Mouse (Mus musculus) limb, embryonic 11.5 days (tissue): ENCODE results near the gene Llgl1. TPM values are rescaled to one million over a fixed set of nuclear protein-coding genes. Genes with fewer than 3 reads are reported as not detected.
A peak's percentile ranks its signal among the peaks of the same experiment; 100 is the strongest.

Source experiments
- ATAC-seq: fragments of 200-750 bp; cut with Nextera tagmentation; 2 replicates; pipeline ENCODE4 v1.8.0; 2017; ENCODE audit warnings: low read depth; ENCODE audit not compliant: insufficient number of reproducible peaks, low FRiP score, low TSS enrichment
- DNase-seq: peaks from one replicate; pipeline ENCODE4 v3.0.0-alpha.2; 2015; ENCODE audit warnings: low spot score
- H3K27ac ChIP-seq: fragments of 300-500 bp; sonication (generic); replicated peaks from 2 replicates; pipeline ENCODE4 v1.5.1; 2014; ENCODE audit warnings: low read depth, mild to moderate bottlenecking, low read length
- H3K27me3 ChIP-seq: fragments of 300-500 bp; sonication (generic); 2 replicates; pipeline ENCODE4 v1.6.1; 2014; ENCODE audit warnings: mild to moderate bottlenecking, low read length, mixed read lengths; ENCODE audit not compliant: control insufficient read depth, insufficient read depth
- H3K36me3 ChIP-seq: fragments of 300-500 bp; sonication (generic); 2 replicates; pipeline ENCODE4 v1.6.1; 2014; ENCODE audit warnings: mild to moderate bottlenecking, low read length, moderate library complexity, mixed read lengths; ENCODE audit not compliant: control insufficient read depth, insufficient read depth
- H3K4me1 ChIP-seq: fragments of 300-500 bp; sonication (generic); 2 replicates; pipeline ENCODE4 v1.6.1; 2014; ENCODE audit warnings: low read length, mixed read lengths; ENCODE audit not compliant: control insufficient read depth, insufficient read depth
- H3K4me2 ChIP-seq: fragments of 300-500 bp; sonication (generic); 2 replicates; pipeline ENCODE4 v1.6.1; 2014; ENCODE audit warnings: low read depth, mild to moderate bottlenecking, moderate library complexity; ENCODE audit not compliant: severe bottlenecking
- H3K4me3 ChIP-seq: fragments of 300-500 bp; sonication (generic); 2 replicates; pipeline ENCODE4 v1.5.1; 2014; ENCODE audit warnings: low read depth, low read length
- H3K9ac ChIP-seq: fragments of 300-500 bp; sonication (generic); 2 replicates; pipeline ENCODE4 v1.6.1; 2014; ENCODE audit warnings: mild to moderate bottlenecking, low read length
- H3K9me3 ChIP-seq: fragments of 300-500 bp; sonication (generic); 2 replicates; pipeline ENCODE4 v1.6.1; 2016; ENCODE audit warnings: low read length; ENCODE audit not compliant: control insufficient read depth
- WGBS: fragments of 180-500 bp; shearing (Covaris S2); extraction: QIAGEN DNeasy Blood & Tissue Kit; methylation state at CpG from one replicate; pipeline ENCODE4 v1.1.7; 2014; 5-methylcytosine and 5-hydroxymethylcytosine counted together
- polyA plus RNA-seq: library from polyadenylated mRNA; unstranded; fragments of >200 nt; fragmentation: Nextera tagmentation; extraction: Ambion mirVana; gene quantifications from 2 replicates; pipeline ENCODE4 v1.2.1, GENCODE M21; 2014

The Llgl1 gene
- polyA plus RNA-seq, result 98.5 and 102 TPM in 2 replicates

GRCm38 (mm10) chr11:60699524-60700075, at the start of gene Llgl1:
Gene Llgl1 (plus strand): TSS chr11:60699723.
- ATAC-seq, result peak; percentile 85
- Histone ChIP-seq H3K27ac (peak within 1 kb of the TSS; percentile 83), H3K4me3 (peak within 1 kb of the TSS; percentile 83), H3K9me3 (no peaks in the 10 kb centered on the region), H3K9ac (peak within 1 kb of the TSS; percentile 94), H3K4me2 (peak within 1 kb of the TSS; percentile 78), H3K4me1 (peaks cover 10% of the 10 kb centered on the region), H3K36me3 (0 out of 2 replicates have a peak, but pooled peaks cover 2% of the 10 kb centered on the region), H3K27me3 (no peaks in the 10 kb centered on the region)
- peak; percentile 98 for DNase-seq
- under 1% methylated on average over 55 of the region's 73 CpGs for WGBS

GRCm38 (mm10) chr11:60696165-60696564, 3.4 kb upstream of the Llgl1 start:
- Histone ChIP-seq H3K4me3 (no peak overlapping the region), H3K27me3 (no peaks in the 10 kb centered on the region), H3K4me2 (no peak overlapping the region), H3K36me3 (no peaks in the 10 kb centered on the region), H3K9ac (no peak overlapping the region), H3K9me3 (no peaks in the 10 kb centered on the region), H3K27ac (no peak overlapping the region), H3K4me1 (peaks cover 5% of the 10 kb centered on the region)
- DNase-seq, result no peak
- 61% methylated on average over 1 of the region's 1 CpGs for WGBS
- ATAC-seq, result no peak

- no peak for DNase-seq
- H3K27ac ChIP-seq, result no peak overlapping the region
- 76% methylated on average over 2 of the region's 2 CpGs for WGBS
Observed at GRCm38 (mm10) chr11:60697561-60697960, 2.0 kb upstream of the Llgl1 start.

GRCm38 (mm10) chr11:60698806-60699523, 558 bp upstream of the Llgl1 start:
- ATAC-seq, result peak; percentile 54
- H3K9me3 ChIP-seq, result no peaks in the 10 kb centered on the region

More at GRCm38 (mm10) chr11:60697561-60697960, 2.0 kb upstream of the Llgl1 start:
- Histone ChIP-seq H3K9ac (no peak overlapping the region), H3K36me3 (no peaks in the 10 kb centered on the region), H3K9me3 (no peaks in the 10 kb centered on the region), H3K27me3 (no peaks in the 10 kb centered on the region), H3K4me1 (peaks cover 6% of the 10 kb centered on the region), H3K4me3 (no peak overlapping the region), H3K4me2 (no peak overlapping the region)
- no peak for ATAC-seq

GRCm38 (mm10) chr11:60700320-60701185, 1.0 kb downstream of the Llgl1 start:
- peak overlapping the region; percentile 83 for H3K4me3 ChIP-seq
- WGBS, result 32% methylated on average over 12 of the region's 12 CpGs
- peaks cover 10% of the 10 kb centered on the region for H3K4me1 ChIP-seq
- H3K4me2 ChIP-seq, result peak overlapping the region; percentile 78
- peaks cover 5% of the 10 kb centered on the region; the same call in 1 of the 2 replicates for H3K36me3 ChIP-seq
- H3K9me3 ChIP-seq, result no peaks in the 10 kb centered on the region
- H3K27me3 ChIP-seq, result no peaks in the 10 kb centered on the region
- DNase-seq, result peak; percentile 38
- no peak for ATAC-seq
- H3K27ac ChIP-seq, result no peak overlapping the region
- H3K9ac ChIP-seq, result peak overlapping the region; percentile 94

More at GRCm38 (mm10) chr11:60698806-60699523, 558 bp upstream of the Llgl1 start:
- no peaks in the 10 kb centered on the region for H3K27me3 ChIP-seq
- H3K4me1 ChIP-seq, result peaks cover 10% of the 10 kb centered on the region
- H3K4me2 ChIP-seq, result peak overlapping the region; percentile 78
- H3K36me3 ChIP-seq, result no peaks in the 10 kb centered on the region
- H3K27ac ChIP-seq, result peak overlapping the region; percentile 83
- 6% methylated on average over 22 of the region's 22 CpGs for WGBS
- peak; percentile 88 for DNase-seq
- peak overlapping the region; percentile 83 for H3K4me3 ChIP-seq
- H3K9ac ChIP-seq, result peak overlapping the region; percentile 94

- no peak overlapping the region for H3K9ac ChIP-seq
- no peak overlapping the region for H3K27ac ChIP-seq
- 87% methylated on average over 3 of the region's 4 CpGs for WGBS
- H3K27me3 ChIP-seq, result no peaks in the 10 kb centered on the region
- ATAC-seq, result no peak
- peaks cover 10% of the 10 kb centered on the region for H3K4me1 ChIP-seq
- peaks cover 13% of the 10 kb centered on the region for H3K36me3 ChIP-seq
- no peak for DNase-seq
- no peak overlapping the region for H3K4me2 ChIP-seq
- no peak overlapping the region for H3K4me3 ChIP-seq
- no peaks in the 10 kb centered on the region for H3K9me3 ChIP-seq
Observed at GRCm38 (mm10) chr11:60701611-60702010, 2.1 kb downstream of the Llgl1 start.

- Histone ChIP-seq H3K9me3 (no peaks in the 10 kb centered on the region), H3K27me3 (no peaks in the 10 kb centered on the region), H3K4me1 (peaks cover 10% of the 10 kb centered on the region), H3K4me2 (no peak overlapping the region), H3K9ac (no peak overlapping the region), H3K36me3 (peaks cover 25% of the 10 kb centered on the region), H3K27ac (no peak overlapping the region), H3K4me3 (no peak overlapping the region)
- no peak; the same call in 1 of the 2 replicates for ATAC-seq
- DNase-seq, result peak; percentile 83
- 50% methylated on average over 4 of the region's 4 CpGs for WGBS
Observed at GRCm38 (mm10) chr11:60703131-60703530, 3.6 kb downstream of the Llgl1 start.
